Comparison of ENCODE assay signal across 9 mouse cellular contexts in genomic region chr2:25157655-25158054, GRCm38 (mm10). TPM values are rescaled to one million over a fixed set of nuclear protein-coding genes. Genes with fewer than 3 reads are reported as not detected.
A peak's percentile ranks its signal among the peaks of the same experiment; 100 is the strongest.
DNase-seq lines count a peak whose midpoint lies in the region; ATAC-seq lines count a peak whose summit lies in the region.
"Had no signal": no experiment of that assay in that cellular context is flagged by ENCODE, and none has a peak within 500 bp of the region (broad histone marks: within the 10 kb centered on the region; RNA-seq: fewer than 3 reads in every experiment).

No protein-coding gene starts in this region.

- no peak for ATAC-seq in heart, embryonic 12.5 days (ENCODE audit: insufficient number of reproducible peaks, low FRiP score)
- peak; percentile 74 for ATAC-seq in megakaryocyte-erythroid progenitor cell, adult 5-6 weeks (replicated peaks; ENCODE audit: low FRiP score, low TSS enrichment, poor library complexity, severe bottlenecking)

- no peak overlapping the region for H3K27ac ChIP-seq in heart, embryonic 12.5 days (ENCODE audit: poor library complexity, severe bottlenecking)

- WGBS in heart, embryonic 12.5 days = 40% methylated on average over 2 of the region's 2 CpGs

- H3K9ac ChIP-seq in heart, embryonic 12.5 days = no peak overlapping the region

- H3K4me2 ChIP-seq in heart, embryonic 12.5 days = no peak overlapping the region

- peaks cover 1% of the 10 kb centered on the region; the same call in 1 of the 2 replicates for H3K4me1 ChIP-seq in heart, embryonic 12.5 days (replicated peaks)

- H3K4me3 ChIP-seq in heart, embryonic 12.5 days = no peak overlapping the region
- H3K4me3 ChIP-seq: myocyte had no signal

- intact Hi-C loops in heart, postnatal 36 days (cut with DNase I) = loop anchor here (1.0 to 2.0 kb wide), 2 partner anchors 30 to 59 kb away; no protein-coding TSS in a partner anchor
- intact Hi-C loops in gastrocnemius, postnatal 14 days (cut with DNase I; ENCODE audit: low total_unique reads) = no loop called here

- H3K9me3 ChIP-seq in heart, embryonic 12.5 days (replicated peaks) = no peaks in the 10 kb centered on the region

- DNase-seq in heart, postnatal 36 days = peak; percentile 45 to 62
- DNase-seq in testis, postnatal 10 days (ENCODE audit: low spot score) = peak; percentile 67
- no peak for DNase-seq in testis, postnatal 14 days (ENCODE audit: low spot score)
- DNase-seq in embryo, embryonic 10.5 days (ENCODE audit: low spot score) = peak; percentile 72
- no peak for DNase-seq in gastrocnemius, postnatal 14 days
- no peak for DNase-seq in layer of hippocampus, adult 9-10 months (ENCODE audit: low spot score)

- no peaks in the 10 kb centered on the region for H3K36me3 ChIP-seq in heart, embryonic 12.5 days

- H3K27me3 ChIP-seq in heart, embryonic 12.5 days (replicated peaks) = peaks cover 6% of the 10 kb centered on the region; the same call in 1 of the 2 replicates

RNA-seq across cellular contexts. Expression of gene Nrarp, which starts 22.9 kb away (rescaled TPM):
- 10 to 100 TPM in 1 of 2 experiments, 1 to 10 TPM in 1; 9.7 to 12.0 TPM for total RNA-seq in heart, postnatal 36 days (2021)
- 10.8 and 12.8 TPM in 2 replicates for polyA plus RNA-seq in heart, embryonic 12.5 days (2016; fragmentation: Nextera tagmentation; extraction: Ambion mirVana)
- total RNA-seq in megakaryocyte-erythroid progenitor cell, adult 5-6 weeks (2014; fragmentation: Nextera tagmentation) = 3.5 and 4.6 TPM in 2 replicates
- 1.3 and 2.4 TPM in 2 replicates for total RNA-seq in megakaryocyte-erythroid progenitor cell, adult 5-6 weeks (2017)
- total RNA-seq in gastrocnemius, postnatal 14 days (2021) = 10 to 100 TPM; 11.3 to 13.6 TPM

RNA-seq across cellular contexts. Expression of gene Tor4a, which starts 39.0 kb away (rescaled TPM):
- total RNA-seq in heart, postnatal 36 days (2021) = 1 to 10 TPM; 4.0 to 5.2 TPM
- 6.6 and 7.0 TPM in 2 replicates for polyA plus RNA-seq in heart, embryonic 12.5 days (2016; fragmentation: Nextera tagmentation; extraction: Ambion mirVana)
- total RNA-seq in megakaryocyte-erythroid progenitor cell, adult 5-6 weeks (2014; fragmentation: Nextera tagmentation) = 12.6 and 13.0 TPM in 2 replicates
- total RNA-seq in megakaryocyte-erythroid progenitor cell, adult 5-6 weeks (2017) = 8.0 and 11.8 TPM in 2 replicates
- total RNA-seq in gastrocnemius, postnatal 14 days (2021) = 1 to 10 TPM; 1.9 TPM

RNA-seq across cellular contexts. Expression of gene Nelfb, which starts 53.6 kb away (rescaled TPM):
- total RNA-seq in heart, postnatal 36 days (2021) = 10 to 100 TPM; 38.7 to 39.9 TPM
- polyA plus RNA-seq in heart, embryonic 12.5 days (2016; fragmentation: Nextera tagmentation; extraction: Ambion mirVana) = 73.3 and 74.4 TPM in 2 replicates
- total RNA-seq in megakaryocyte-erythroid progenitor cell, adult 5-6 weeks (2014; fragmentation: Nextera tagmentation) = 50.8 and 67.6 TPM in 2 replicates
- 26.4 and 28.2 TPM in 2 replicates for total RNA-seq in megakaryocyte-erythroid progenitor cell, adult 5-6 weeks (2017)
- total RNA-seq in gastrocnemius, postnatal 14 days (2021) = 10 to 100 TPM; 24.1 to 26.1 TPM

RNA-seq across cellular contexts. Expression of gene Stpg3, which starts 56.8 kb away (rescaled TPM):
- not detected for total RNA-seq in heart, postnatal 36 days (2021)
- polyA plus RNA-seq in heart, embryonic 12.5 days (2016; fragmentation: Nextera tagmentation; extraction: Ambion mirVana) = not detected in 2 replicates
- not detected in 2 replicates for total RNA-seq in megakaryocyte-erythroid progenitor cell, adult 5-6 weeks (2014; fragmentation: Nextera tagmentation)
- total RNA-seq in megakaryocyte-erythroid progenitor cell, adult 5-6 weeks (2017) = 3.2 TPM in 1 of 2 replicates, not detected in the other
- not detected for total RNA-seq in gastrocnemius, postnatal 14 days (2021)
- polyA plus RNA-seq: myocyte had no signal

Comparison
In these comparisons a context has a peak if more than half of its experiments do, and no peak if none do; other contexts are left out.
1. DNase-seq: peak in heart, postnatal 36 days (2 of 2), testis, postnatal 10 days (single experiment) and embryo, embryonic 10.5 days (single experiment); none in testis, postnatal 14 days (single experiment), gastrocnemius, postnatal 14 days (single experiment) and layer of hippocampus, adult 9-10 months (single experiment).